8 mouse cellular contexts compared by ENCODE assay signal in genomic region chr15:79270317-79271123, GRCm38 (mm10). TPM values are rescaled to one million over a fixed set of nuclear protein-coding genes. Genes with fewer than 3 reads are reported as not detected.
DNase-seq lines count a peak whose midpoint lies in the region; ATAC-seq lines count a peak whose summit lies in the region.

No protein-coding gene starts in this region.

- ATAC-seq in embryonic facial prominence, embryonic 15.5 days (ENCODE audit: insufficient number of reproducible peaks, low FRiP score, low TSS enrichment, low read depth): no peak; the same call in 1 of the 2 replicates
- peak; percentile 32; the same call in 1 of the 2 replicates for ATAC-seq in heart, embryonic 14.5 days (ENCODE audit: insufficient number of reproducible peaks, insufficient read depth, low FRiP score, low read depth)

- WGBS in embryonic facial prominence, embryonic 15.5 days: 1% methylated on average over 33 of the region's 33 CpGs
- WGBS in heart, embryonic 14.5 days: 4% methylated on average over 33 of the region's 33 CpGs

- peak; percentile 93 for DNase-seq in CD4-positive, CD25-positive, alpha-beta regulatory T cell, adult 2 months (ENCODE audit: low read depth, low spot score)
- peak; percentile 87 for DNase-seq in R1 (ENCODE audit: low read depth, low spot score)
- peak; percentile 82 for DNase-seq in kidney, postnatal 10 days
- DNase-seq in lung, postnatal 14 days: peak; percentile 81
- DNase-seq in retina, embryonic 14.5 days (ENCODE audit: low spot score): peak; percentile 78
- DNase-seq in urinary bladder, postnatal 4 days (ENCODE audit: low spot score in 2 of 2): peak; percentile 57 to 77

- H3K27ac ChIP-seq in embryonic facial prominence, embryonic 15.5 days (replicated peaks): no peak overlapping the region
- 0 out of 4 replicates have a peak overlapping the region, but pooled peaks of 1 of the 2 experiments have one; percentile 6 for H3K27ac ChIP-seq in heart, embryonic 14.5 days (replicated peaks in 1 of 2; ENCODE audit: control insufficient read depth in 1 of 2, insufficient read depth in 1 of 2, low read depth in 2 of 2, low read length in 2 of 2)

- no peaks in the 10 kb centered on the region for H3K36me3 ChIP-seq in embryonic facial prominence, embryonic 15.5 days
- H3K36me3 ChIP-seq in heart, embryonic 14.5 days (ENCODE audit: control insufficient read depth, insufficient read depth, low read length): no peaks in the 10 kb centered on the region

- peaks cover 10% of the 10 kb centered on the region for H3K4me1 ChIP-seq in embryonic facial prominence, embryonic 15.5 days
- H3K4me1 ChIP-seq in heart, embryonic 14.5 days (ENCODE audit: control insufficient read depth in 2 of 2, insufficient read depth in 2 of 2, low read length in 2 of 2): peaks cover 4 to 7% of the 10 kb centered on the region in 2 experiments; a peak in 2 of 4 replicates

- peak overlapping the region; percentile 31 for H3K4me3 ChIP-seq in embryonic facial prominence, embryonic 15.5 days (replicated peaks)
- H3K4me3 ChIP-seq in heart, embryonic 14.5 days (ENCODE audit: control insufficient read depth in 1 of 2, insufficient read depth in 1 of 2, low read depth in 1 of 2, low read length in 2 of 2): peak overlapping the region; percentile 36 to 40

- H3K4me2 ChIP-seq in embryonic facial prominence, embryonic 15.5 days (replicated peaks): peak overlapping the region; percentile 57
- peak overlapping the region; percentile 72 for H3K4me2 ChIP-seq in heart, embryonic 14.5 days (ENCODE audit: low read length)

- H3K27me3 ChIP-seq in embryonic facial prominence, embryonic 15.5 days: peaks cover 11% of the 10 kb centered on the region
- H3K27me3 ChIP-seq in heart, embryonic 14.5 days (ENCODE audit: control insufficient read depth, insufficient read depth, low read length): peaks cover 14% of the 10 kb centered on the region

- no peaks in the 10 kb centered on the region for H3K9me3 ChIP-seq in embryonic facial prominence, embryonic 15.5 days (replicated peaks)
- H3K9me3 ChIP-seq in heart, embryonic 14.5 days (ENCODE audit: control insufficient read depth, low read length): no peaks in the 10 kb centered on the region

- no peak overlapping the region for H3K9ac ChIP-seq in embryonic facial prominence, embryonic 15.5 days
- H3K9ac ChIP-seq in heart, embryonic 14.5 days (ENCODE audit: low read length): peak overlapping the region; percentile 55

RNA-seq across cellular contexts. Expression of gene Baiap2l2, which starts 14.8 kb away (rescaled TPM):
- polyA plus RNA-seq in embryonic facial prominence, embryonic 15.5 days (2015; fragmentation: Nextera tagmentation; extraction: Ambion mirVana): 16.1 and 18.5 TPM in 2 replicates
- polyA plus RNA-seq in heart, embryonic 14.5 days (2014; fragmentation: Nextera tagmentation; extraction: Ambion mirVana): 9.1 and 13.9 TPM in 2 replicates

RNA-seq across cellular contexts. Expression of gene Slc16a8, which starts 16.0 kb away (rescaled TPM):
- 0.35 and 0.58 TPM in 2 replicates for polyA plus RNA-seq in embryonic facial prominence, embryonic 15.5 days (2015; fragmentation: Nextera tagmentation; extraction: Ambion mirVana)
- 0.28 and 0.75 TPM in 2 replicates for polyA plus RNA-seq in heart, embryonic 14.5 days (2014; fragmentation: Nextera tagmentation; extraction: Ambion mirVana)

RNA-seq across cellular contexts. Expression of gene Gm49486, which starts 41.3 kb away (rescaled TPM):
- 0.94 and 1.3 TPM in 2 replicates for polyA plus RNA-seq in embryonic facial prominence, embryonic 15.5 days (2015; fragmentation: Nextera tagmentation; extraction: Ambion mirVana)
- polyA plus RNA-seq in heart, embryonic 14.5 days (2014; fragmentation: Nextera tagmentation; extraction: Ambion mirVana): 0.63 and 0.84 TPM in 2 replicates

RNA-seq across cellular contexts. Expression of gene Pick1, which starts 41.5 kb away (rescaled TPM):
- 46.2 and 50.4 TPM in 2 replicates for polyA plus RNA-seq in embryonic facial prominence, embryonic 15.5 days (2015; fragmentation: Nextera tagmentation; extraction: Ambion mirVana)
- 19.2 and 24.5 TPM in 2 replicates for polyA plus RNA-seq in heart, embryonic 14.5 days (2014; fragmentation: Nextera tagmentation; extraction: Ambion mirVana)

RNA-seq across cellular contexts. Expression of gene Pla2g6, which starts 57.7 kb away (rescaled TPM):
- polyA plus RNA-seq in embryonic facial prominence, embryonic 15.5 days (2015; fragmentation: Nextera tagmentation; extraction: Ambion mirVana): 16.2 and 17.0 TPM in 2 replicates
- polyA plus RNA-seq in heart, embryonic 14.5 days (2014; fragmentation: Nextera tagmentation; extraction: Ambion mirVana): 10.9 and 11.7 TPM in 2 replicates
